Mouse (Mus musculus): ENCODE measurements around the gene Trip11. TPM values are rescaled to one million over a fixed set of nuclear protein-coding genes. Genes with fewer than 3 reads are reported as not detected.
A peak's percentile ranks its signal among the peaks of the same experiment; 100 is the strongest.

Gene Trip11
- polyA plus RNA-seq, 1 experiment from 2014 or later, result 22.6 TPM

DNA sequence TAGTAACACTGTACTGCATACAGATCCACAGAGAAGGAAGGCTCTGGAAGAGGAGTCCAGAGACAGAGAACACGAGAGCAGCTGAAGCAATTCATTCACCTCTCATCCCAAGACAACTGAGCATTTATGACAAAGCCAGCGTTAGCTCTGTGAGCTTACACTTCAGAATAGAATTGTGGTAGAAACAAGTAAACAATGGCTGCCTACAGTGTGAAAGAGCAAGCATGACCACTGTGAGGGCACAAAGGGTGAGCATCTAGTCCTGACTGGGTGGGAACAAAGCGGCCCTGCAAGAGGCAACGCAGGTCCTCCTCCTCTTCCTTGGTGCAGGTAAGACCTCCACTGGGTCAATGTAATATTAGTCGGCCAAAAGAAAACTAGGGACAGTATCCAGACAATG lies 22.0 kb downstream of the Trip11 start:
- 96% methylated on average over 5 of the region's 5 CpGs for WGBS
- Histone ChIP-seq H3K4me3 (replicated peaks) (no peak overlapping the region), H3K9ac (no peak overlapping the region), H3K4me1 (no peaks in the 10 kb centered on the region), H3K4me2 (no peak overlapping the region), H3K36me3 (peaks cover 72% of the 10 kb centered on the region), H3K9me3 (replicated peaks) (no peaks in the 10 kb centered on the region), H3K27ac (no peak overlapping the region), H3K27me3 (no peaks in the 10 kb centered on the region)
- no peak for ATAC-seq (replicated peaks; ENCODE audit: low FRiP score)

DNA sequence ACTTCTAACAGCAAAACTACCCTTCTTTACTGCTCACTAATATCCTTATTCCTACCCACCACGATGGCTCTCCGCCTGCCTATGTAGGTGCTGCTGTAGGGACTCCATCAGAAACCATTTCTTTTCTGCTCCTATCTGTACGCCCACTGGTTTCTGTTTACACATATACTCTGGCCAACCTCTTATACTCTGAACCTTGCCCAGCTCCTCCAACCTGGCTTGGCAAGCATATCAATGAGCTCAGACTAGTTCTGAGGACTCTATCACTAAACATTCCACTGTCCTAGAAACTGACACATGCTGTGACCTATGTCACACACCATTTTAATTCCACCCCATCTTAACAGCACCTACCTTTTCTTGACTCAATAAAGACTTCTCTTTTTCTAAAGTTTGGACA lies 23.7 kb downstream of the Trip11 start:
- Histone ChIP-seq H3K4me2 (no peak overlapping the region), H3K36me3 (peaks cover 82% of the 10 kb centered on the region), H3K9me3 (replicated peaks) (no peaks in the 10 kb centered on the region), H3K27me3 (no peaks in the 10 kb centered on the region), H3K4me3 (replicated peaks) (no peak overlapping the region), H3K4me1 (no peaks in the 10 kb centered on the region), H3K27ac (no peak overlapping the region), H3K9ac (no peak overlapping the region)
- ATAC-seq (replicated peaks; ENCODE audit: low FRiP score), result no peak
- 91% methylated on average over 3 of the region's 3 CpGs for WGBS

DNA sequence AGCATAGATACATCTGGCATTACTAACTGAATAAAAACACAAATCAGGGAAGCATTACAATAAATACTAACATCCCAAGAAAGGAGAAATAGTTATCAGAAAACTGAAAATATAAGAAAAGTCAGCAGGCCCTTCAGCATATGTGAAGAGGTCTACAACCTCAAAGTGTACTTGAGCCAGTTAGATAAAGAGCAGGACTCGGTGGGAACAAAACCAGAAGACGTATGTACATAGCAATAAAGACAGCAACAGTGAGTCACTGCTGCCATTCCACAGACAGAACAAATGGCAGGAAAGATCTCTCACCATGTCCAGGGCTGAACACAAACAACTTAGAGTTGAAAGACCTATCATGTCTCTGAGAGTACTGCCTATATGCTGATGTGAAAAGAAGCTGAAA lies 24.8 kb downstream of the Trip11 start:
- no peak for ATAC-seq (replicated peaks; ENCODE audit: low FRiP score)
- no peaks in the 10 kb centered on the region for H3K27me3 ChIP-seq
- no peaks in the 10 kb centered on the region for H3K9me3 ChIP-seq (replicated peaks)
- H3K27ac ChIP-seq, result no peak overlapping the region
- no peaks in the 10 kb centered on the region for H3K4me1 ChIP-seq
- no peak overlapping the region for H3K9ac ChIP-seq
- H3K36me3 ChIP-seq, result peaks cover 86% of the 10 kb centered on the region
- no peak overlapping the region for H3K4me2 ChIP-seq
- H3K4me3 ChIP-seq (replicated peaks), result no peak overlapping the region
- WGBS, result 84% methylated on average over 2 of the region's 2 CpGs

GRCm38 (mm10) chr12:101884926-101885325 lies 28.1 kb downstream of the Trip11 start:
- Histone ChIP-seq H3K36me3 (peaks cover 76% of the 10 kb centered on the region), H3K9me3 (replicated peaks) (no peaks in the 10 kb centered on the region), H3K4me1 (no peaks in the 10 kb centered on the region), H3K27ac (no peak overlapping the region), H3K27me3 (no peaks in the 10 kb centered on the region), H3K4me3 (replicated peaks) (no peak overlapping the region), H3K9ac (no peak overlapping the region), H3K4me2 (no peak overlapping the region)
- ATAC-seq (replicated peaks; ENCODE audit: low FRiP score), result no peak
- WGBS, result 94% methylated on average over 7 of the region's 7 CpGs

DNA sequence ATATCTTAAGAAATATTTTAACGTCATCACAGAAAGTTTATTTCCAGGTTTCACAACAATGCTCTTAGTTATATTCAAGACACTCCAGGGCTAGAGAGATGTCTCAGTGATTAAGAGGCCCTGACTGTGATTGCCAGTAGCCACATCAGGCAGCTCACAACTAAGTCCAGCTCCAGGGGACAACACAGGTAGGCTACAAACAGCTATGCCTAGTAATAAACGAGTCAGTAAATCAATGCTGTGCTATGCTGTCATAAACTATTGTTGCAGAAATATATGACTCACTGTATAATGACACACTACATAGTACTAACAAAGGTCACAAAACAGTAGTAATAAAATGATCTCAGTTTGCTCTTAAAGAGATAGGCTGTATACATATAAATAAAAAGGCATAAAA lies 36.7 kb downstream of the Trip11 start:
- Histone ChIP-seq H3K27me3 (no peaks in the 10 kb centered on the region), H3K4me2 (no peak overlapping the region), H3K9me3 (replicated peaks) (no peaks in the 10 kb centered on the region), H3K4me1 (no peaks in the 10 kb centered on the region), H3K36me3 (peaks cover 79% of the 10 kb centered on the region), H3K9ac (no peak overlapping the region), H3K4me3 (replicated peaks) (no peak overlapping the region), H3K27ac (no peak overlapping the region)
- ATAC-seq (replicated peaks; ENCODE audit: low FRiP score), result no peak
- 93% methylated on average over 2 of the region's 2 CpGs for WGBS

DNA sequence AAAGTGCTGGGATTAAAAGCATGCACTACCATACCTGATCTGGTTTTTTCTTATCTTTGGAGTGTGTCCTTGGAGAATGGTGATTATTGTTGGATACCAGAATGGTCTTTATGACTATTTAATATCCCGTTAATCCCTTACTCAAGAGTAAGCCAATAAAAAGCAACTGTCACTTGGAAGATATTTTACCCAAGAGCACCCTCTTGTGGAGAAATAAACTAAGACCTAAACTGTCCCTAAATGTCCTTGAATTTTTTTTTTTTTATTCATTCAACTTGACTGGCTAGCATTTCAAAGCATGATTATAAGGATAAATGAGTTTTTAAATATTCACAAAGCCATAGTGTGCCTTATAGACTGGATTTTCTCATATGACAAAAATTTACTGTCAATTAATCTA lies 38.0 kb downstream of the Trip11 start:
- Histone ChIP-seq H3K36me3 (peaks cover 83% of the 10 kb centered on the region), H3K9ac (no peak overlapping the region), H3K27ac (no peak overlapping the region), H3K4me2 (no peak overlapping the region), H3K9me3 (replicated peaks) (no peaks in the 10 kb centered on the region), H3K4me1 (no peaks in the 10 kb centered on the region), H3K27me3 (no peaks in the 10 kb centered on the region), H3K4me3 (replicated peaks) (no peak overlapping the region)
- 65% methylated on average over 1 of the region's 1 CpGs for WGBS
- ATAC-seq (replicated peaks; ENCODE audit: low FRiP score), result no peak

GRCm38 (mm10) chr12:101862286-101862964 lies 50.6 kb downstream of the Trip11 start:
- Histone ChIP-seq H3K4me1 (no peaks in the 10 kb centered on the region), H3K27me3 (no peaks in the 10 kb centered on the region), H3K27ac (no peak overlapping the region), H3K4me3 (replicated peaks) (no peak overlapping the region), H3K9ac (no peak overlapping the region), H3K36me3 (peaks cover 43% of the 10 kb centered on the region), H3K9me3 (replicated peaks) (no peaks in the 10 kb centered on the region), H3K4me2 (no peak overlapping the region)
- ATAC-seq (replicated peaks; ENCODE audit: low FRiP score), result no peak
- WGBS, result 88% methylated on average over 10 of the region's 10 CpGs

GRCm38 (mm10) chr12:101860256-101860655 lies 52.8 kb downstream of the Trip11 start:
- H3K36me3 ChIP-seq, result peaks cover 26% of the 10 kb centered on the region
- 93% methylated on average over 1 of the region's 1 CpGs for WGBS

GRCm38 (mm10) chr12:101858011-101858410 lies 55.1 kb downstream of the Trip11 start:
- 93% methylated on average over 5 of the region's 5 CpGs for WGBS
- Histone ChIP-seq H3K27me3 (no peaks in the 10 kb centered on the region), H3K4me1 (no peaks in the 10 kb centered on the region), H3K36me3 (peaks cover 26% of the 10 kb centered on the region), H3K4me2 (no peak overlapping the region), H3K9ac (no peak overlapping the region), H3K4me3 (replicated peaks) (no peak overlapping the region), H3K27ac (no peak overlapping the region), H3K9me3 (replicated peaks) (no peaks in the 10 kb centered on the region)
- ATAC-seq (replicated peaks; ENCODE audit: low FRiP score), result no peak

More at GRCm38 (mm10) chr12:101860256-101860655, 52.8 kb downstream of the Trip11 start:
- Histone ChIP-seq H3K9me3 (replicated peaks) (no peaks in the 10 kb centered on the region), H3K4me3 (replicated peaks) (no peak overlapping the region), H3K4me2 (no peak overlapping the region), H3K4me1 (no peaks in the 10 kb centered on the region), H3K9ac (no peak overlapping the region), H3K27ac (no peak overlapping the region), H3K27me3 (no peaks in the 10 kb centered on the region)
- ATAC-seq (replicated peaks; ENCODE audit: low FRiP score), result no peak

DNA sequence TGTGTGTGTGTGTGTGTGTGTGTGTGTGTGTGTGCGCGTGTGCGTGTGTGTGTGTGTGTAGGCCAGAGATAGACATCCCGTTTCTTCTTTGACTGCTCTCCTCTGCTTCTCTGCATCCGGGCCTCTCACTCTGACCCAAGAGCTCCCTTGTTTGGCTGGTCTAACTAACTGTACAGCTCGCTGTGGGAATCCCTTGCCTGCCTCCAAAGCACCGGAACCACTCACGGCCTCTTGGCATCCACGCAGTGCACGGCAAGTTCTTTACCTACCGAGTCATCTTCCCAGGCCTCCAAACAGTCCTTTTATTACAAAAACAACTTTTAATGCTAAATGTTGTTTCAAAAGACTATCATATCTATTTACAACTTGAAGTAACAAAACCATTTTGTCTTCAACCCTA lies 58.7 kb downstream of the Trip11 start:
- Histone ChIP-seq H3K4me2 (no peak overlapping the region), H3K27me3 (no peaks in the 10 kb centered on the region), H3K9me3 (replicated peaks) (no peaks in the 10 kb centered on the region), H3K4me3 (replicated peaks) (no peak overlapping the region), H3K27ac (no peak overlapping the region), H3K9ac (no peak overlapping the region), H3K4me1 (peaks cover 6% of the 10 kb centered on the region; the same call in 1 of the 2 replicates), H3K36me3 (peaks cover 5% of the 10 kb centered on the region; the same call in 1 of the 2 replicates)
- WGBS, result 88% methylated on average over 11 of the region's 11 CpGs
- ATAC-seq (replicated peaks; ENCODE audit: low FRiP score), result no peak

DNA sequence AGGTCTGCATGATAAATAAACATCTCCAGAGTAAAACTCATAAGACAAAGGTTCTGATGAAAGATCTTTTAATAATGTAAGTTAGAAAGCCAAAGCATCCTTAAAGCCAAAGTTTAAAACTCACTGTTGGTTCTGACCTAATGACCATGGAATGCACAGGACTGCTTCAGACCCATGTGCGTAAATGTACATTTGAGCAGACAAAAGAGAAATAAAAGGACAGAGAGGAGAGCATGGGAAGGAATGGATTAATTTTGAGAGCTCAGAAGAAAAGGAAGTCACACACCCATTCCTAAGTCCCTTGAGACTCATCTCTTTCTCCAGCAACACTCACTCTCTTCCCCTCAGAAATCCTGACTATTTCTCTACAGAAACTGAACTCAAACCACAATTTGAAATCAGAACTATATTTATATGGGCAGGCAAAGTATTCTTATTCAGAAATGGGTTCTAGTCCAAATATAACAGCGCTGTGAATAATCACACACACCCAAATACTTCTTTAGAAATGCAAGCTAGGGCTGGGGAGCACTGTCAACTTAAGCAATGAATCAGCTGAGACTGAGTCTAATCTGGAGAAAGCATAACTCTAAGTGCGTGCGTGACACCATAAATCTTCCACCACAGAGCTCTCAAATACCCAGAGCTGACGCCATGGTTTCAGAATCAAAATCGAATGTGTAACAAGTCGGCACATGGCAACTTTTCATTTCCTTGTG lies 61.1 kb downstream of the Trip11 start:
- H3K4me1 ChIP-seq, result peaks cover 6% of the 10 kb centered on the region; the same call in 1 of the 2 replicates
- no peaks in the 10 kb centered on the region for H3K27me3 ChIP-seq
- peaks cover 6% of the 10 kb centered on the region for H3K36me3 ChIP-seq
- no peak overlapping the region for H3K9ac ChIP-seq
- no peak overlapping the region for H3K4me3 ChIP-seq (replicated peaks)
- H3K27ac ChIP-seq, result peak overlapping the region; percentile 46; the same call in 1 of the 2 replicates
- no peaks in the 10 kb centered on the region for H3K9me3 ChIP-seq (replicated peaks)
- 52% methylated on average over 7 of the region's 7 CpGs for WGBS
- no peak for ATAC-seq (replicated peaks; ENCODE audit: low FRiP score)
- H3K4me2 ChIP-seq, result no peak overlapping the region

- Histone ChIP-seq H3K4me3 (replicated peaks) (no peak overlapping the region), H3K9me3 (replicated peaks) (no peaks in the 10 kb centered on the region), H3K27ac (0 out of 2 replicates have a peak overlapping the region, but pooled peaks have one; percentile 46), H3K27me3 (no peaks in the 10 kb centered on the region), H3K4me1 (peaks cover 6% of the 10 kb centered on the region; the same call in 1 of the 2 replicates), H3K36me3 (peaks cover 13% of the 10 kb centered on the region), H3K9ac (no peak overlapping the region), H3K4me2 (no peak overlapping the region)
- ATAC-seq (replicated peaks; ENCODE audit: low FRiP score), result 0 out of 2 replicates have a peak, but pooled peaks have one; percentile 18
- WGBS, result 68% methylated on average over 9 of the region's 9 CpGs
These were observed 61.8 kb downstream of the Trip11 start for GRCm38 (mm10) chr12:101851314-101851713.
